Mouse (Mus musculus) spleen, adult 18-20 months (tissue): Measurements from ENCODE around the gene Hpse2.

Experiments
- DNase-seq, 2 experiments: peaks; one replicate each; pipeline ENCODE4 v3.0.0; 2022; ENCODE audit warnings: mixed read lengths in 2 of 2

Gene Hpse2

GRCm38 (mm10) chr19:42937544-42937943 is 450.6 kb downstream of the Hpse2 start:
- no peak for DNase-seq

DNA sequence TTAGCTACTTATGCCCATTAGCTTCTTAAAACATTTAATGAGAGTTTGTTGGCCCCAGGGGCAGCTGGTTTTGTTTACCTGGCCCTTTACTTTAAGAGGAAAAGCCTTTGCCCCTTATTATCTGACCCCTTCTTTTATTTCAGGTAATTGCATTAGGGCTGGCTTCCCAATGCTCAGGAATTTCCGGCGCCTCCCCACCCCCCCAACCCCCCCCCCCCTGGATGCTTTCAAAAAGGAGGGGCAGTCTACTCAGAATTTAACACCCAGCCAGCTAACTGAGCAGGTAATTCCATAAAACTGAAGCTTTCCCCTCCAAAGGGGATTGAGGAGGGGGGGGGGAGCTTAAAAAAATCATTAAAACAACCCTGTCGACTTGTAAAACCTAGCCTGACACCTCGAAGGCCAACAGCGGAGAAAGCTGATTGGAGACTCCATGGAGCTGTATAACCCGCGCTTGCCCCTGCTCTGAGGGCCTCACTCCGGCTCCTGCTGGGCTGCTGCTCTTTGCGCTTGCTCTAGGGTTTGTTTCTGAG is 451.4 kb downstream of the Hpse2 start:
- DNase-seq, result no peak

GRCm38 (mm10) chr19:42929702-42930101 is 458.5 kb downstream of the Hpse2 start:
- DNase-seq, result no peak

GRCm38 (mm10) chr19:42928271-42928670 is 459.9 kb downstream of the Hpse2 start:
- no peak for DNase-seq

DNA sequence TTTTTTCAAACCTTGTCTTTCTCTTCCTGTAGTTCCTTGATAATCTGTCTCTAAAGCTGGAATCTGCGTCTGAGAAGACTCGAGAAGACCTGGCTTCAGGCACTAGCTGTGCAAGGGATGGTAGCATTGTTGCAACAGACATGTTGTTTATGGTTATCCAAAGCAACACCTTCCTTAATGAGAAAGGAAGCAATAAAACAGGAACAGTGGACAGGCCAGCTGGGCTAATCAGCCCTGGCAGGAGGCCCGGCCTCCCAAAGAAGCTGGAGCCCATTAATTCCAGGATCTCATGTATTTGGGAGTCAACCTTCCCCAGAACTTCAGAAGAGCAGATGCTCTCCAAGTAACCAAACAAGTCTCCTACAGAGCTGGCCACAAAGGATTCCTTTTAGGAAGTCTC is 465.5 kb downstream of the Hpse2 start:
- DNase-seq, result no peak

DNA sequence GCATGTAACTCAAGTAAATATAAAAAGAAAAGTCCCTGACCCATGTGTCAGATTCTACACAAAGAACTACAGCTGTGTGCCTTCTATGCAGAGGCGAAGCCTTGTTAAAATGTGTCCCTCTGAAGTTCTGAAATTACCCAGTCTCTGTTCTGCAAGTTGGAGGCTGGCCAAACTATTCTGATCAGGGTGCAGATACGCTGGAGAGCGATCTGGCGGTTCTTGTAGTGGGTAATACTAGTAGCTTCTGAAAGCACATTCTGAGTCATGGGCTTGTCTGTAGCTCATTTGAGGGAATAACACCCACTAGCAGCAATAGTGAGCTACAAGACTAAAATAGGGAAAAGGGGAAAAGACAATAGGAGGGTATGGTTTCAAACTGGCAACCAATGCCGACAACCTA is 474.5 kb downstream of the Hpse2 start:
- no peak for DNase-seq

GRCm38 (mm10) chr19:42909719-42910118 is 478.4 kb downstream of the Hpse2 start:
- no peak for DNase-seq

- no peak for DNase-seq
These were observed 479.6 kb downstream of the Hpse2 start for GRCm38 (mm10) chr19:42908553-42908952.

- no peak for DNase-seq
These were observed 481.8 kb downstream of the Hpse2 start for GRCm38 (mm10) chr19:42906328-42906727.

DNA sequence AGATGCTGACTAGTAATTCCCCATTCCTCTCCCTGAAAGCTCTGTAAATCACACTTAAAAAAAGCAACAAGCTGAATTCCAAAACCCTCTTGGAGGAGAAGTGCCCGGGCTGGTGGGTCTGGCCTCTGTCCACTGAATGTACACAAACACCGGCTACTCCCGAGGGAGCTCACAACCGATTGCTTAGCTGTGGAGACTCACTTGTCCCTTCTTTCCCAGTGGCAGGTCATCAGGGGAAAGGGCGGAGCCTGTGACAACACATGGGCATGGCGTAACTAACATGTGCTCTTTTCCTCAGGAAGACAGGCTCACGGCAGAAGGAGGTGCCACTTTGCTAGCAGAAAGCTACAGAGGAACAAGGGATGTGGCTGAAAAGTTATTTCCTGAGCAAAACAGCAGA is 483.4 kb downstream of the Hpse2 start:
- DNase-seq, result no peak

- no peak for DNase-seq
These were observed 483.9 kb downstream of the Hpse2 start for GRCm38 (mm10) chr19:42904240-42904639.

- no peak for DNase-seq
These were observed 484.3 kb downstream of the Hpse2 start for GRCm38 (mm10) chr19:42903840-42904239.

DNA sequence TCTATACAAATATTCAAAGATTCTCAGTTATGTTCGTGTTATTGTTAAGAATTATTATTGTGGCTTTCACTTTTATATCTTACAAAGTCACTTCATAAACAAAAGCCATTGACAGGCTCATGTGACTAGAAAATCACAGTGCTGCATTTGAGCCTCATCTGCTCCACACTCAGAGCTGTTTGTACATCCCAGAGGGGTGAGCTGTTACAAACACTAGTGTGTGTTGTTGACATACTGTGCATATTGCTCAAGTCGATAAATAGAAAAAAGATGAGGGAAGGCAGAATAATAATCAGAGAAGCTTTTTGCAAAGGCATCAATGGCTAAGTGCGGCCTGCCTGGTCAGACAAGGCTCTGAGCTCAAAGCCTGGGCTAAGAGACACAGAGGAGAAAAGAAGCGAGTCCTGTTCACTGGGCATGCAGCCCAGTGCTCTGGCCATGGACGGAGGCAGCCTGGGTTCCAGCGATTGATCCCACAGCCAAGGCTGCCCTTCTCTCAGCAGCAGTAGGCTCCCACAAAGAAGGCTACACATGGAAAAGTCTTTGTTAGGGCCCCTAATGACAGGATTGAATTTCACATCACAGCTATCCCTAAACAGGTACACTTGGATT is 485.6 kb downstream of the Hpse2 start:
- no peak for DNase-seq

GRCm38 (mm10) chr19:42891599-42891998 is 496.6 kb downstream of the Hpse2 start:
- no peak for DNase-seq

- DNase-seq, result no peak
These were observed 510.5 kb downstream of the Hpse2 start for GRCm38 (mm10) chr19:42877653-42878052.

DNA sequence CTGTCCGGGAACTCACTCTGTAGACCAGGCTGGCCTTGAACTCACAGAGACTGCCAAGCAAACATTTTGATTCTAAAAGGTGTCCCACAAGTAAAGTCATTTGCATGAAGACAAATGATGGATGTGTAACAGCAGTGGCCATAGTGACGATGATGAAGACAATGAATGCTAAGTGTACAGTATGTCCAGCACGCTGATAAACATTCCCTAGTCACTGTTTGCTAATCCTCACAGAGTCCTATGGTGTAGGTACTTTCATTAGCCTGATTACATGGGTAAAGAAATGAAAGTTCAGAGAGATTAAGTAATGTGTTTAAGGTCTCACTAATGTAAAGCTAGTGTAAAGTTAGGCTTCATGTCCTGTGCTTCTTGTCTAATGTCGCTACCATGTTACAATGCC is 511.6 kb downstream of the Hpse2 start:
- DNase-seq, result no peak

GRCm38 (mm10) chr19:42869663-42870530 is 518.3 kb downstream of the Hpse2 start:
- DNase-seq, result no peak

GRCm38 (mm10) chr19:42868958-42869662 is 519.0 kb downstream of the Hpse2 start:
- no peak for DNase-seq

- no peak for DNase-seq
These were observed 525.1 kb downstream of the Hpse2 start for GRCm38 (mm10) chr19:42863013-42863412.

DNA sequence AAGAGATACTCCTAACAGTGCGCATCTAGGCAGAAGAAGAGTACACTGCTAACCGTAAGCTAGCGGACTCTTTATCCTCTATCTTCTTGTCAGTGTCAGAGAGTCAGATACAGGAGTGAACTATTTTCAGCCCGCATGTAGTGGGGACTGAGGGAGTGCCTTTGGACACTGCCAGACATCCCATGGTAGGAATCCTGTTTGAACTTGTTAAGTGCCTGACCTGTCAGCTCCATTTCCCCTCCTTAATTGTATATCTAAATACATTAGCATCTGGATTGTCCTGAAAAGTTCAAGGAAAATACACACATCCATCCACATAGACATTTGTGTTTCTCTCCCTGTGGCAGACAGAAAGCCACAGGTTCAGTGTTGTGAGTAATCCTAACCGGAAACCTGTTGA is 531.1 kb downstream of the Hpse2 start:
- no peak for DNase-seq

DNA sequence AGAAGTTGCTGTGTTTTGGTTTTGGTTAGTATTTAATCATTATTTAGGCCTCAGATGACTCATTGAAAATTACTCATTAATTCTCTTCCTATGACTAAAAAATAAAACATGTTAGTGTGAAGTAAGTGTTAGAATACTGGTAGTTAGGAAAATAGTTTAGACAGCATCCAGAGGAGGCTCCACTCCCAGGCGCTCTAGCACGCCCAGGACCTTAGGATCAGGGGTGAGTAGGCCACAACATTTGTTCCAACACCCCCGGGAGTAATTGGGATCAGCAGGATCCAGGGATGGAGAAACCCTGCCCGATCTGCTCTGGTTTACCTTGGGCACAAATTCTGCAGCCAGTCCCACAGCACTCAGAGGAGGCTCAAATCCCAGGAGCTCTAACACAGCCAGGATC is 532.5 kb downstream of the Hpse2 start:
- DNase-seq, result no peak

GRCm38 (mm10) chr19:42850444-42850843 is 537.7 kb downstream of the Hpse2 start:
- DNase-seq, result no peak

- DNase-seq, result peak in 1 of 2 experiments; percentile 13
These were observed 548.4 kb downstream of the Hpse2 start for GRCm38 (mm10) chr19:42839621-42840294.
